Mouse (Mus musculus) ZHBTc4 (cell line): ENCODE results near the gene Syne4.
A peak's percentile ranks its signal among the peaks of the same experiment; 100 is the strongest.

ENCODE experiments used
- DNase-seq: peaks from one replicate; pipeline ENCODE4 v3.0.0-alpha.2; 2011; ENCODE audit warnings: low read depth, low spot score

Syne4 gene

GRCm38 (mm10) chr7:30296816-30297215 is 17.8 kb upstream of the Syne4 start:
- no peak for DNase-seq

GRCm38 (mm10) chr7:30297266-30297665 is 17.3 kb upstream of the Syne4 start:
- peak; percentile 76 for DNase-seq

- peak; percentile 78 for DNase-seq
These were observed 13.7 kb upstream of the Syne4 start for GRCm38 (mm10) chr7:30300914-30301313.

GRCm38 (mm10) chr7:30306083-30306779 is 8.4 kb upstream of the Syne4 start:
- DNase-seq, result peak; percentile 66

GRCm38 (mm10) chr7:30308076-30309005 is 6.3 kb upstream of the Syne4 start, which contains the start of gene Alkbh6:
Alkbh6 (plus strand) TSS chr7:30308717.
- peak; percentile 97 for DNase-seq

- DNase-seq, result no peak
These were observed 5.0 kb upstream of the Syne4 start for GRCm38 (mm10) chr7:30309395-30310129.

GRCm38 (mm10) chr7:30310136-30310535 is 4.5 kb upstream of the Syne4 start:
- no peak for DNase-seq

GRCm38 (mm10) chr7:30313666-30314320 is 814 bp upstream of the Syne4 start:
- no peak for DNase-seq

- DNase-seq, result no peak
These were observed 1.2 kb downstream of the Syne4 start for GRCm38 (mm10) chr7:30315559-30316529.

GRCm38 (mm10) chr7:30318142-30318541 is 3.5 kb downstream of the Syne4 start:
- DNase-seq, result no peak

GRCm38 (mm10) chr7:30320946-30321345 is 6.3 kb downstream of the Syne4 start:
- DNase-seq, result no peak

GRCm38 (mm10) chr7:30321539-30322284 is 7.1 kb downstream of the Syne4 start, which contains the start of gene E130208F15Rik:
E130208F15Rik (plus strand) TSS chr7:30321740.
- DNase-seq, result peak; percentile 90

- DNase-seq, result peak; percentile 98
These were observed 7.7 kb downstream of the Syne4 start for GRCm38 (mm10) chr7:30322285-30322667.

GRCm38 (mm10) chr7:30322865-30323264 is 8.3 kb downstream of the Syne4 start:
- peak; percentile 32 for DNase-seq

- DNase-seq, result no peak
These were observed 9.2 kb downstream of the Syne4 start, which contains the start of gene Sdhaf1 for GRCm38 (mm10) chr7:30323795-30324194. Sdhaf1 (minus strand) TSS chr7:30323895.

- no peak for DNase-seq
These were observed 9.8 kb downstream of the Syne4 start for GRCm38 (mm10) chr7:30324300-30324944.

GRCm38 (mm10) chr7:30325364-30325763 is 10.8 kb downstream of the Syne4 start:
- DNase-seq, result peak; percentile 88

- no peak for DNase-seq
These were observed 11.8 kb downstream of the Syne4 start for GRCm38 (mm10) chr7:30326427-30326826.

GRCm38 (mm10) chr7:30327140-30327539 is 12.5 kb downstream of the Syne4 start:
- no peak for DNase-seq
